Mouse (Mus musculus): Measurements from ENCODE around the gene 4932411N23Rik. TPM values are rescaled to one million over a fixed set of nuclear protein-coding genes. Genes with fewer than 3 reads are reported as not detected.
"Not testable (repeated sequence)": the region's sequence is repeated elsewhere in the genome, so short reads cannot be mapped to it uniquely, and the experiment has no call there.

Gene 4932411N23Rik
- total RNA-seq (2014; fragmentation: Nextera tagmentation) (not detected in 2 replicates), total RNA-seq (2017) (not detected in 2 replicates)

- no peak for ATAC-seq (replicated peaks; ENCODE audit: low FRiP score, low TSS enrichment, poor library complexity, severe bottlenecking)
These were observed at the start of gene 4932411N23Rik for GRCm38 (mm10) chrX:126815768-126816167. Gene 4932411N23Rik, minus strand, starts transcription at chrX:126815868.

GRCm38 (mm10) chrX:126779895-126780294 is 35.8 kb downstream of the 4932411N23Rik start:
- ATAC-seq (replicated peaks; ENCODE audit: low FRiP score, low TSS enrichment, poor library complexity, severe bottlenecking), result no peak

- ATAC-seq (replicated peaks; ENCODE audit: low FRiP score, low TSS enrichment, poor library complexity, severe bottlenecking), result not testable (repeated sequence)
These were observed 38.0 kb downstream of the 4932411N23Rik start for GRCm38 (mm10) chrX:126777643-126778042.

- not testable (repeated sequence) for ATAC-seq (replicated peaks; ENCODE audit: low FRiP score, low TSS enrichment, poor library complexity, severe bottlenecking)
These were observed 40.8 kb downstream of the 4932411N23Rik start for GRCm38 (mm10) chrX:126774846-126775245.

DNA sequence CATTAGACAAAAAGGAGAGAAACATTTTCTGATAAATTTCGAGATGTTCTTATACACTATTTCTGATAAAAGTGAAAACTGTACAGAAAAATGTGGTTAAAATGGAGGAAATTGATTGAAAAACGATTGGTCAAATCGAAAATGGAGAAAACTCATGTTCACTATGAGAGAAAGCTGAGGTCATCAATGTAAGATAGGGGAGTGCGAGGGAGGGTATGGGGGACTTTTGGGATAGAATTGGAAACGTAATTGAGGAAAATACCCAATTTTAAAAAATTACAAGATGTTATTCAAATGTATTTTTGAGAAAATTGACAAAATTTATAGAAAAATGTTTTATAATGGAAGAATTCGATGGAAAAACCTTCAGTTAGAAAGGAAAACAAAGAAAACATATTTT is 42.2 kb downstream of the 4932411N23Rik start:
- not testable (repeated sequence) for ATAC-seq (replicated peaks; ENCODE audit: low FRiP score, low TSS enrichment, poor library complexity, severe bottlenecking)

Other genes starting within 250 kb of the 4932411N23Rik start
- gene Gm382, start 224.1 kb upstream of the 4932411N23Rik start, total RNA-seq (2014; fragmentation: Nextera tagmentation), result not detected in 2 replicates
- gene Gm382, start 224.1 kb upstream of the 4932411N23Rik start, total RNA-seq (2017), result not detected in 2 replicates